ENCODE assay signal across 15 mouse cellular contexts in the genomic region with DNA sequence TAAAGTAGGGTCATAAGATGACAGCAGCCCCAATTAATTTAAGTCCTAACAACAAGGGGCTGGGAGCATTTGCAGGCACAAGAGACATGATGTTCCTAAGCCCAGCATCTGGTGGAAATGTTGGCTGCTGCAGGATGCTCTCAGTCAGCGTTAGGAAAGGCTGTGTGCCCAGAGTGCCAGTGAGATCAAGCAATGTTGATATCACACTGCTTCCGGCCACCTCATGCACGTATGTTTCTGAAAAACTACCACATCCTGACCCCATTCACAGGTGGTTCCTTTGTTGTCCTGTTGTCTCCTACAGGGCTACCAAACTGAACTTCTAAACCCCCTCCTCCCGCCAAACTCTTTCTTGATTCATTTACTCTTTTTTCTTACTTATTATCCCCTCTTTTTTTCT. TPM values are rescaled to one million over a fixed set of nuclear protein-coding genes. Genes with fewer than 3 reads are reported as not detected.
DNase-seq lines count a peak whose midpoint lies in the region; ATAC-seq and TF ChIP-seq lines count a peak whose summit lies in the region.
"Had no signal": no experiment of that assay in that cellular context is flagged by ENCODE, and none has a peak within 500 bp of the region (broad histone marks: within the 10 kb centered on the region; RNA-seq: fewer than 3 reads in every experiment).

No protein-coding gene starts in this region.

- no peak for TF ChIP-seq CTCF in lung, postnatal 0 days (IDR thresholded peaks at IDR 0.05)

- no peak overlapping the region for H3K4me2 ChIP-seq in lung, postnatal 0 days (replicated peaks; ENCODE audit: low read depth, low read length)

- H3K36me3 ChIP-seq in lung, postnatal 0 days (ENCODE audit: insufficient read depth, low read length) = no peaks in the 10 kb centered on the region
- H3K36me3 ChIP-seq: hindbrain, embryonic 10.5 days had no signal

- no peaks in the 10 kb centered on the region for H3K27me3 ChIP-seq in lung, postnatal 0 days (replicated peaks; ENCODE audit: insufficient read depth, low read length)

- no peak overlapping the region for H3K27ac ChIP-seq in lung, postnatal 0 days (ENCODE audit: low read length)
- H3K27ac ChIP-seq: hindbrain, embryonic 10.5 days; liver, embryonic 14.5 days; macrophage had no signal

- peaks cover 13% of the 10 kb centered on the region; the same call in 1 of the 2 replicates for H3K4me1 ChIP-seq in lung, postnatal 0 days (ENCODE audit: insufficient read depth, low read depth, low read length)
- H3K4me1 ChIP-seq: hindbrain, embryonic 10.5 days had no signal

- peak; percentile 39; the same call in 1 of the 2 replicates for ATAC-seq in lung, postnatal 0 days
- ATAC-seq in inflammation-experienced regulatory T-cells, adult 6 months = peak; percentile 100
- ATAC-seq: intestine, postnatal 0 days had no signal

- H3K4me3 ChIP-seq in lung, postnatal 0 days (ENCODE audit: low read depth, low read length) = no peak overlapping the region
- H3K4me3 ChIP-seq: hindbrain, embryonic 10.5 days; myocyte had no signal

- no peak overlapping the region for H3K9ac ChIP-seq in lung, postnatal 0 days (replicated peaks; ENCODE audit: low read depth)
- H3K9ac ChIP-seq: liver, embryonic 14.5 days had no signal

- no peak for DNase-seq in lung, postnatal 0 days (ENCODE audit: low spot score)
- DNase-seq in lung, postnatal 14 days = no peak
- DNase-seq in CD8-positive naive resting alpha-beta T cell, adult 2 months (ENCODE audit: low read depth in 2 of 2, low spot score in 2 of 2) = peak; percentile 79 to 80
- DNase-seq in thymus, postnatal 0 days (ENCODE audit: low spot score) = peak; percentile 95
- no peak for DNase-seq in embryo, embryonic 10 days (ENCODE audit: low spot score)
- DNase-seq in cerebellum, postnatal 14 days = no peak
- DNase-seq in adrenal gland, postnatal 10 days = no peak
- DNase-seq: cerebellum, adult 11 months; left cerebral cortex, postnatal 4 days had no signal

- 52% methylated on average over 4 of the region's 4 CpGs for WGBS in lung, postnatal 0 days

- peak; percentile 35; the same call in 1 of the 2 replicates for TF ChIP-seq EP300 in lung, postnatal 0 days (IDR thresholded peaks at IDR 0.05)

- no peaks in the 10 kb centered on the region for H3K9me3 ChIP-seq in lung, postnatal 0 days (ENCODE audit: low read length)
- H3K9me3 ChIP-seq: hindbrain, embryonic 10.5 days had no signal

RNA-seq across cellular contexts. Expression of gene Lyst, which starts 25.7 kb away (rescaled TPM):
- polyA plus RNA-seq in lung, postnatal 0 days (2015; fragmentation: Nextera tagmentation; extraction: Ambion mirVana) = 7.1 and 7.8 TPM in 2 replicates
- polyA plus RNA-seq in inflammation-experienced regulatory T-cells, adult 6 months (2017; shearing (Covaris generic)) = 10 to 100 TPM; 13.9 to 18.7 (median 14.4) TPM
- 11.5 and 16.3 TPM in 2 replicates for polyA plus RNA-seq in thymus, postnatal 0 days (2015; fragmentation: Nextera tagmentation; extraction: Ambion mirVana)
- 10 to 100 TPM; 25.5 to 30.3 TPM for total RNA-seq in adrenal gland, postnatal 10 days (2021)

Comparison
In these comparisons a context has a peak if more than half of its experiments do, and no peak if none do; other contexts are left out.
1. DNase-seq: peak in CD8-positive naive resting alpha-beta T cell, adult 2 months (2 of 2) and thymus, postnatal 0 days (single experiment); none in lung, postnatal 0 days (single experiment), lung, postnatal 14 days (single experiment), embryo, embryonic 10 days (single experiment), cerebellum, postnatal 14 days (0 of 2) and adrenal gland, postnatal 10 days (single experiment).